In genomic region chr10:67839156-67839555, GRCm38 (mm10) we compare ENCODE assay signal across 28 mouse cellular contexts.
DNase-seq lines count a peak whose midpoint lies in the region; ATAC-seq lines count a peak whose summit lies in the region.
"Had no signal": no experiment of that assay in that cellular context is flagged by ENCODE, and none has a peak within 500 bp of the region (broad histone marks: within the 10 kb centered on the region; RNA-seq: fewer than 3 reads in every experiment).

No protein-coding gene starts in this region.

- intact Hi-C loops in heart, postnatal 25 days (cut with DNase I): no loop called here
- intact Hi-C loops in gastrocnemius, postnatal 14 days (cut with DNase I; ENCODE audit: low total_unique reads): no loop called here

- no peak overlapping the region for H3K4me3 ChIP-seq in heart, embryonic 10.5 days
- H3K4me3 ChIP-seq in forebrain, embryonic 13.5 days: no peak overlapping the region
- H3K4me3 ChIP-seq: forebrain, embryonic 10.5 days; heart, embryonic 15.5 days; kidney, embryonic 15.5 days; limb, embryonic 12.5 days; liver, embryonic 15.5 days; midbrain, embryonic 12.5 days; myocyte; neural tube, embryonic 12.5 days had no signal

- 65% methylated on average over 3 of the region's 3 CpGs for WGBS in heart, embryonic 10.5 days
- 84% methylated on average over 3 of the region's 3 CpGs for WGBS in forebrain, embryonic 13.5 days

- H3K27ac ChIP-seq in heart, embryonic 10.5 days: no peak overlapping the region
- no peak overlapping the region for H3K27ac ChIP-seq in forebrain, embryonic 13.5 days
- H3K27ac ChIP-seq: forebrain, embryonic 10.5 days; heart, embryonic 15.5 days; kidney, embryonic 15.5 days; limb, embryonic 12.5 days; liver, embryonic 15.5 days; midbrain, embryonic 12.5 days; neural tube, embryonic 12.5 days had no signal

- H3K27me3 ChIP-seq in heart, embryonic 10.5 days (ENCODE audit: insufficient read depth, poor library complexity, severe bottlenecking): no peaks in the 10 kb centered on the region
- H3K27me3 ChIP-seq in forebrain, embryonic 13.5 days: no peaks in the 10 kb centered on the region
- H3K27me3 ChIP-seq: heart, embryonic 15.5 days; kidney, embryonic 15.5 days; limb, embryonic 12.5 days; liver, embryonic 15.5 days; midbrain, embryonic 12.5 days; neural tube, embryonic 12.5 days had no signal

- no peak overlapping the region for H3K4me2 ChIP-seq in forebrain, embryonic 13.5 days
- H3K4me2 ChIP-seq: heart, embryonic 15.5 days; kidney, embryonic 15.5 days; limb, embryonic 12.5 days; liver, embryonic 15.5 days; midbrain, embryonic 12.5 days; neural tube, embryonic 12.5 days had no signal

- H3K4me1 ChIP-seq in heart, embryonic 10.5 days: no peaks in the 10 kb centered on the region
- no peaks in the 10 kb centered on the region for H3K4me1 ChIP-seq in forebrain, embryonic 13.5 days
- H3K4me1 ChIP-seq: forebrain, embryonic 10.5 days; heart, embryonic 15.5 days; kidney, embryonic 15.5 days; limb, embryonic 12.5 days; liver, embryonic 15.5 days; midbrain, embryonic 12.5 days; neural tube, embryonic 12.5 days had no signal

- H3K9ac ChIP-seq in forebrain, embryonic 13.5 days: no peak overlapping the region
- H3K9ac ChIP-seq: heart, embryonic 15.5 days; kidney, embryonic 15.5 days; limb, embryonic 12.5 days; liver, embryonic 15.5 days; midbrain, embryonic 12.5 days; neural tube, embryonic 12.5 days had no signal

- no peaks in the 10 kb centered on the region for H3K36me3 ChIP-seq in heart, embryonic 10.5 days
- H3K36me3 ChIP-seq in forebrain, embryonic 13.5 days (ENCODE audit: poor library complexity, severe bottlenecking): no peaks in the 10 kb centered on the region
- H3K36me3 ChIP-seq: forebrain, embryonic 10.5 days; heart, embryonic 15.5 days; kidney, embryonic 15.5 days; limb, embryonic 12.5 days; liver, embryonic 15.5 days; midbrain, embryonic 12.5 days; neural tube, embryonic 12.5 days had no signal

- DNase-seq in heart, adult 11 months: peak; percentile 91
- DNase-seq in heart, postnatal 4 days: no peak
- peak; percentile 9 for DNase-seq in heart, postnatal 25 days (ENCODE audit: low spot score)
- DNase-seq in heart, embryonic 10.5 days (ENCODE audit: low spot score): no peak
- DNase-seq in gastrocnemius, postnatal 14 days: peak; percentile 46
- no peak for DNase-seq in urinary bladder, postnatal 4 days (ENCODE audit: low spot score in 2 of 2)
- DNase-seq: adrenal gland, postnatal 10 days; B cell, adult 2 months; cerebellum, adult 8-10 months; cerebellum, postnatal 25 days; kidney, adult 18-20 months; kidney, postnatal 25 days; lung, postnatal 36 days; right cerebral cortex, adult 18-20 months; thymus, adult 2 months; thymus, postnatal 36 days had no signal

- no peaks in the 10 kb centered on the region for H3K9me3 ChIP-seq in heart, embryonic 10.5 days
- H3K9me3 ChIP-seq in forebrain, embryonic 13.5 days (replicated peaks): no peaks in the 10 kb centered on the region
- H3K9me3 ChIP-seq: forebrain, embryonic 10.5 days; heart, embryonic 15.5 days; kidney, embryonic 15.5 days; limb, embryonic 12.5 days; liver, embryonic 15.5 days; midbrain, embryonic 12.5 days; neural tube, embryonic 12.5 days had no signal

- ATAC-seq in forebrain, embryonic 13.5 days: no peak
- ATAC-seq: activated CD4-positive, CD25-positive, alpha-beta regulatory T cell, adult 4 months; forebrain, embryonic 16.5 days; hindbrain, embryonic 16.5 days had no signal

Comparison
In these comparisons a context has a peak if more than half of its experiments do, and no peak if none do; other contexts are left out.
1. DNase-seq: peak in heart, adult 11 months (single experiment), heart, postnatal 25 days (single experiment) and gastrocnemius, postnatal 14 days (single experiment); none in heart, postnatal 4 days (single experiment), heart, embryonic 10.5 days (single experiment) and urinary bladder, postnatal 4 days (0 of 2).